Mouse (Mus musculus) layer of hippocampus, postnatal 10 days (tissue): ENCODE results near the gene Dnajb4. TPM values are rescaled to one million over a fixed set of nuclear protein-coding genes. Genes with fewer than 3 reads are reported as not detected.

Source experiments
- DNase-seq, 2 experiments: peaks; one replicate each; pipeline ENCODE4 v3.0.0; 2021; ENCODE audit warnings: low spot score in 2 of 2
- long read RNA-seq: library from polyadenylated mRNA; stranded (forward); transcript quantifications from one replicate; pipeline ENCODE4 v2.0.0, GENCODE M21; 2023
- total RNA-seq, 2 experiments: library from RNA; stranded (reverse); gene quantifications; 2 replicates each; pipeline ENCODE4 v1.2.3; 2021

Gene Dnajb4
- total RNA-seq, result 10 to 100 TPM; 45.5 to 49.6 TPM
- long read RNA-seq, full-length matches to known transcripts, result 29 of 49 reads
- long read RNA-seq, partial matches to known transcripts, result 0 of 49 reads
- long read RNA-seq, other reads (novel, unspliced or antisense), result 20 of 49 reads

DNA sequence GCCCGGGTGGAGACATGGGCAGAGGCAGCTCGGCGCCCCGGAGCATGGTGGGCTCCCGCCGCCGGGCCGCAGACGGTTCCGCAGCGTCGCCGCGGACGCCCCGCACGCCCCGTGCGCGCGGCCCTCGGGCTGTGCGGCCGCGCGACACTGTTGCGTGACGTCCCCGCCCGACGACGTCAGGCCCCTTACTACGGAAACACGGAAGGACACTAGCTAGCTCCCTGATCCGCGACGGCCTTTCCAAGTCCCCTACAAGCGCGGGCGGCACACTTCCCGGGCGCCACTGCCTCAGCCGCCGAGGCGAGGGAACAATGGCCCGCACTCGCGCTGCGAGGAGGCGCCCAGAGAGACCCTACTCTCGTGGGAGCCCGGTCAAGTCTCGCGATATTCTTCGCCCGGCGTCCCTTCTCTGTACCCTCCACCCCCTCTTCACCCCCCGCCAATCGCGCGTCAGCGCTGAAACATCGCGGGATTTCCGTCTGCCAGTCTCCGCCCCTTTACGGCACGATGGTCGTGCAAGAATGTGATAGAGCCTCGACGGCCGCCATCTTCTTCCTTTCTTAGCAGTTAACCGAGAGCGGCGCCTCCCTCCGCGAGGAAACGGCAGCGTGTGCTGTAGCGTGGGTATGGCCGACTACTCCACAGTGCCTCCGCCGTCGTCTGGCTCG, at the start of gene Dnajb4, which contains the start of gene Fubp1:
Gene Dnajb4 (minus strand): TSS at position 336 of the 668 bp plus-strand sequence.
Gene Fubp1 (plus strand): TSS at position 456 of the 668 bp plus-strand sequence.
- DNase-seq, result peak; percentile 99 to 100

DNA sequence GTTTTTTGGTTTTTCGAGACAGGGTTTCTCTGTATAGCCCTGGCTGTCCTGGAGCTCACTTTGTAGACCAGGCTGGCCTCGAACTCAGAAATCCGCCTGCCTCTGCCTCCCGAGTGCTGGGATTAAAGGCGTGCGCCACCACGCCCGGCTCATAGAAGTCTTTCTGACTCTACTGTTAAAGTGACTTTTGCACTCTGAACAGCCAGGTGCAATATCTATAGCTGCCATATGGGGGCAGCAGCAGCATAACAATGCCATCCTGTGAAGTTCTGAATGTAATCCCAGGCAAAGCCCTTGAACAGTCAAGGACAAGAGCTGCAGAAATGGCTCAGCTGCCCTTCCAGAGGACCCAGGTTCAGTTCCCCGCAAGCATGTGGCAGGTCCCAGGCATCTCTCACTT, 49.3 kb upstream of the Dnajb4 start:
- DNase-seq, result peak; percentile 79 to 81

- no peak for DNase-seq
Observed at GRCm38 (mm10) chr3:152257528-152257927, 47.4 kb upstream of the Dnajb4 start.

- DNase-seq, result no peak
Observed at GRCm38 (mm10) chr3:152250487-152250886, 40.4 kb upstream of the Dnajb4 start.

- no peak for DNase-seq
Observed at GRCm38 (mm10) chr3:152247708-152248107, 37.6 kb upstream of the Dnajb4 start.

DNA sequence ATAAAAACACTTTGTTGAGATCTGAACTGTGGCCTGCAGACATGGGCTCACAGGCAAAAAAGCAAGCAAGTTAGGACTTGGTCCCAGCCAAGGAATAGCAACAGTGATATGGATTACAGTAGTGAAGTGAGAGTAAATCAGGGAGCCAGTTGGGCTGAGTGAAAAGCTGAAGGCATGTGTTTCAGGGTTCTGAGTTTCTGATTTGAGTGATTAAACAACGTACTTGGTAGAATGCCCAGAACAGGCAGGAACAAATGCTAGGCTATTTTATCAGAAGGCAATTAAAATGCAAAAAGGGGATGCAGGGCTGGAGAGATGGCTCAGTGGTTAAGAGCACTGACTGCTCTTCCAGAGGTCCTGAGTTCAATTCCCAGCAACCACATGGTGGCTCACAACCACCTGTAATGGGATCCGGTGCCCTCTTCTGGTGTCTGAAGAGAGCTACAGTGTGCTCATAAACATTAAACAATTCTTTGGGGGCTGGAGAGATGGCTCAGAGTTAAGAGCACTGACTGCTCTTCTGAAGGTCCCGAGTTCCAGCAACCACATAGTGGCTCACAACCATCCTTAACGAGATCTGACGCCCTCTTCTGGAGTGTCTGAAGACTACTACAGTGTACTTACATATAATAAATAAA, 35.3 kb upstream of the Dnajb4 start:
- peak in 1 of 2 experiments; percentile 19 for DNase-seq

- DNase-seq, result no peak
Observed at GRCm38 (mm10) chr3:152243304-152243703, 33.2 kb upstream of the Dnajb4 start.

GRCm38 (mm10) chr3:152241098-152241497, 31.0 kb upstream of the Dnajb4 start:
- no peak for DNase-seq

- DNase-seq, result no peak
Observed at GRCm38 (mm10) chr3:152239592-152239991, 29.5 kb upstream of the Dnajb4 start.

DNA sequence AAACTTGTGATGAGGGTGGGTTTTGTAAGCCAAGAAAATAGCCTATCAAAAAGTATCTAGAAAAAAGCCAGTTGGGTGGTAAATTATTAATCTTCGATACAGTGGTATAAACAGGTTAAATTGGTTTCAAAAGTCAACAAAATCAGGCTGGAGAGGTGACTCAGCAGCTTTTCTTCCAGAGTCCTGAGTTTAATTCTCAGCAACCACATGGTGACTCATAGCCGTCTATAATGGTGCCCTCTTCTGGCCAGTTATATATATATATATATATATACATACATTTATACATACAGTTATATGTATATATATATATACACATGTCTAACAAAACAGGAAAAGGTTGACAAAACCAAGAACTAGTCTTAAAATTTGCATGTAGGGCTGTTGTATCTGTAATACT, 28.7 kb upstream of the Dnajb4 start:
- DNase-seq, result no peak

DNA sequence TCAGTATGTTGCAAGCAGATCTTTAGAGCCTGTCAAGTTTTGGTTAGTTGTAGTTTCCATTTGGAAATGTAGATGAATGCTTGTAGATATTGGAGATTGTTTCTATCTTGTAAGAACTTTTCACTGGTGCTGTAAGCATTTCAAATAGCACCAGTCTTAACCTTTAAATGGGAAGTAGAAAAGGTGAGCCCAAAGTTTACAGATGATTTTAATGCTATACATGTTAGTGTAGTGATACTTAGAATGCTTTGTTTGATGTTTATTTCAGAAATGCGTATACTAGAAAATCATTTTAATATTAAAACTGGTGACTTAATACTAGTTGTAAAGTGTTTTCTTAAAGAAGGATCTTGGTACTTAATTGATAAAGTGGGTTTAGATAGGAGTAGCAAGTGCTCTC, 25.7 kb upstream of the Dnajb4 start:
- DNase-seq, result no peak

DNA sequence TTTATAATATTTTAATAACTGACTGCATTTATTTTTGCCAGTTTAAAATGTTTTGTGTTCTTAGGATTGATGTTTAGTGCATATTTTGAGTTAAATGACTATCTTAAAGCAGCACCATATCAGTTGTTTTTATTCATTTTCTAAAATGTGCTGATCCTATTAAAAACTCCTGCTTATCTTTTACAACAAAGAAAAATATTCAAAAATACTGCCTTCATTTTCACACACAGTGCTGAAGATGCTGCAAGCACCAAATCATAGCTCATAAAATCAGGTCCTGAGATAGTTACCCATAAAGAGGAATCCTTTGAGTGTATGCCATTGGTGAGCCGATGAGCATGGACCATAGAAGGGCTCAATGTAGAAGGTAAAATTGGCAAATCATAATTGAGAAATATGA, 25.1 kb upstream of the Dnajb4 start:
- DNase-seq, result no peak

- DNase-seq, result no peak
Observed at GRCm38 (mm10) chr3:152231333-152232100, 21.4 kb upstream of the Dnajb4 start.

GRCm38 (mm10) chr3:152229271-152229670, 19.2 kb upstream of the Dnajb4 start:
- DNase-seq, result no peak

GRCm38 (mm10) chr3:152228843-152229242, 18.7 kb upstream of the Dnajb4 start:
- DNase-seq, result no peak

DNA sequence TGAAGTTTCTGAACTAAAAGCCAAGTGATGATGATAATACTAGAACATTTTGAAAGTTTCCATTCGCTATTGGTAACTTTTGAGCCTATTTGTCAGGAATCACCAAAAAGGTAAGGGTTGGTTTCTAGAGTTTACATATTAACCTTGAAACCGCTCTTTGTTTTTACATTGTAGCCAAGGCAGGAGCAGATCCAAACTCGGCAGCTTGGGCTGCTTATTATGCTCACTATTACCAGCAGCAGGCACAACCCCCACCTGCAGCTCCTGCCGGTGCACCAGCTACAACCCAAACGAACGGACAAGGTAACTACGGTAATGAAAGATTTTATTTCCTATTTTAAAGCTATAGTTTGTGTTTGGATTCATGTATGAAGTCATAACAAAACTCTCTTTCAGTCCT, 15.8 kb upstream of the Dnajb4 start:
- DNase-seq, result no peak

DNA sequence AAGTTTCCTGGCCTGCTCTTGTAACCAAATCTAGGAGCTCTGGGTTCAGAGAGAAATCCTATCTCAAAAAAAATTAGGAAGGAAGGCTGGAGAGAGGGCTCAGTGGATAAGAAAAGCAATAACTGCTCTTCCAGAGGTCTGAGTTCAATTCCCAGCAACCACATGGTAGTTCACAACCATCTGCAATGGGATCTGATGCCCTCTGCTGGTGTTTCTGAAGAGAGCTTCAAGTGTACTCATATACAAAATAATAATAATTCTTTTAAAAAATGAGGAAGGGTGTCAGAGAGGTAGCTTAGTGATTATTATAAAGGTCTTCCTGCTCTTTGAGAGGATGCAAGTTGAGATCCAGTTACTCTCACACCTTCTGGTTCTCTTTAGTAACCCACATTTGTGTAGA, 14.8 kb upstream of the Dnajb4 start:
- no peak for DNase-seq

- no peak for DNase-seq
Observed at GRCm38 (mm10) chr3:152213416-152213815, 3.3 kb upstream of the Dnajb4 start.

GRCm38 (mm10) chr3:152211731-152212279, 1.7 kb upstream of the Dnajb4 start:
- no peak for DNase-seq

GRCm38 (mm10) chr3:152210728-152211391, 758 bp upstream of the Dnajb4 start:
- DNase-seq, result peak; percentile 75 to 80
